Mouse (Mus musculus): ENCODE measurements around the gene Dnaaf1.

The Dnaaf1 gene

DNA sequence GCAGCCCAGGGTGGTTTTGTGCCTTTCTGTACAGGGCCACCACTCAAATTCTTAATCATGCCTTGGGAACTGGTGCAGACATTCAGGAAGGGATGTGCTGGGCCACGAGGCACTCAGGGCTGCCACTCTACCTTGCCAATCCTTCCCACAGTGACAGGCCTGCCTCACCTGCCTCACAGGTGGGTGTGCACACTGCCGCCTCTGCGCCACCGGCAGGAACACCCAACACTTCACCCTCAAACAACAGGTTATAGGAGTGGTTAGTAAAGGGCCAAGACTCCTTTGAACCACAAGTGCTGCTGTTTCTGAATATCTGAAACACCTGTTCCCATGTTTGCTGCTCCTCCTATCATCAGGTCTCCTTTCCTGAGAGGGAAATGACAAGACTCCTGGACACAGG lies 2.6 kb upstream of the Dnaaf1 start:
- DNase-seq, result no peak

DNA sequence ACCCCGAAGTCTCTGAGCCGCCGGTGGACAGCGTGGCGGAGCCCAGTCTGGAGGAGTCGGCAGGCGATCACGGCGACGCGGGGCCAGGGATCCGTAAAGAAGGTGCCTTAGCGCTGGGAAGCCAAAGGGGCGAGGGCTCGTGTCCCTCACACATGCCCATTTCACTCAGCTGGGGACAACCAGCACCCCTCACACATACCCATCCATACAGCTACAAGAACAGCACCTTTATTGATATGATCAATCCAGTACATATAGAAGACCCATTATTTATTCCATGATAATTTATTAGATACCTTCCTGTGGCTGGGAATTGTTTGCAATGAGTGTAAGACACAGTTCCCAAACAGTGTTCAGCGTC lies 311 bp downstream of the Dnaaf1 start:
- DNase-seq, result no peak

DNA sequence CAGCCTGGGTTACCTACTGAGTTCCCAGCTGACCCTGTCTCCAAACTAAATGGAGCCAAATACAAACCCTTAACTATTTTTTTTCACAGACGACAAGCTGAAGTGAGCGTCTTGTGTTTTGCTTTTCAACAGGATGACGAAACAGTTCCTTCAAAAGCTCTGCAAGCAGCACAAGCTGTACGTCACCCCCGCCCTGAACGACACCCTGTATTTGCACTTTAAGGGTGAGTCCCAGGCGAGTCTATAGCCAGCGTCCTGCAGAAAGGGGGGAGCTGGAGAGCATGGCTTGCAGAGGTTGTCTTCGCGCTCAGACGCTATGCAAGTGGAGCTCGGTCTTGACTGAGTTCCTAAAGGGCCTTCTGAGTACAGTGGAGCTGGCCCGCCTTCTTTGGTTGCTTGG lies 4.1 kb downstream of the Dnaaf1 start:
- no peak for DNase-seq

DNA sequence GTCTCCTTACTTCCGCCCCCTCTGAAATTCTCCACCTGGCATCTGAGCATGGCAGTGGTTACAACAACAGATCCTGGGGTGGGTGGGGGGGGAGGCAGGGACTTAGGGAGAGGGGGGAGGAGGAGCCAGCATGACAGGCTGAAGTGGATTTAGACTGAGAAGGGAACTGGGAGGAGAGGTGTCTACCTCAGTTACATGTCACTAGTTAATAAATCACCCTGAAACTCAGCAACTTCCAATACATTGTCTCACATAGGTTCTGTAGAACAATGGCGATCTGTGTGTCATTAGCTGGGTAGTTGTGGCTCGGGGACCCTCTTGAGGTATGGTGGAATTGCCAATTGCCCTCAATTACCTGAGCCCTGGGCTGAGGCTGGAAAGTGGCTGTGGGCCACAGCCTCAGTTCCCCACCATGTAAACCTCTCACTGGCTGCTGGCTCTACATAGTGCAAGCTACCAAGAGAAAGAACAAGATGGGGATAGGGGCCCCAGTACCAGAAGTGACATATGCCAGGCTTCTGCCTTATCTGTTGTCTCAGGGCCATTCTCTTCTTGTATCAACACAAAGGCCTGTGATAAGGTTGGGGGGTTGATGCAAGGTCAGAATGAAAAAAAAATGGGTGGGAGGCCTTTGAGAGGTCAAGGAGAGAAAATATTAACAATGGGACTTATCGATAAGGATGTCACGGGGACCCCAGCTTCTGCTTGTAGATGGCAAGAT lies 5.6 kb downstream of the Dnaaf1 start:
- no peak for DNase-seq

DNA sequence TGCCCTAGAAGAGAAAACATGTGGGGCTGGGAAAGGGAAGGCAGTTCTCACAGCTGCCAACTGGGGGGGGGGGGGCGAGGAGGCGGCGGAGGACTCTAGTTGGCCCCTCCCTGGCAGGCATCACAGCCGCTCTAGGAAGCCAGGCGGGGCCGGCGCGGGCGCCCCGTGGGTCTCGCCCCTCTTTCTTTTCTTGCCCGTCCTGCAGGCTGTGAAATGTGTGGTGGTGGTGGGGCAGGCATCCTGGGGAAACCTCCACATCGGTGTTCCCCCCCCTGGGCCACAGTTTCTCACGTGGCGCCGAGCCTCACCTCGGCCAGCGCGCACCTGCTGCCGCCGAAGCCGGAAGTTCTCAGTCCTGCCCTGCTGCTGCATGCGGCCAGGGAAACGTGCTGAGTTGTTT lies 10.9 kb downstream of the Dnaaf1 start:
- no peak for DNase-seq

DNA sequence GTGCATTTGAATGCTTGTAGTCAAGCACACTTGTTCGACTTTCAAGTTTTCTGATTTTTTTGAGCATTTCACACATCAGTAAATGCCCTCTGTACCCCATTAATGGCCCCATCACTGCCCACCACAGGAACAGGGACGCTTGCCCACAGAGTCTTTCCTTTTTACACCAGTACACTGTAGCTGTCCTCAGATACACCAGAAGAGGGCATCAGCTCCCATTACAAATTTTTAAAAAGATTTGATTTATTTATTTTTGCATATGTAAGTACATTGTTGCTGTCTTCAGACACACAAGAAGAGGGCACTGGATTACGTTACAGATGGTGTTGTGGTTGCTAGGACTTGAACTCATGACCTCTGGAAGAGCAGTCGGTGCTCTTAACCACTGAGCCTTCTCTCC lies 13.3 kb downstream of the Dnaaf1 start:
- no peak for DNase-seq

DNA sequence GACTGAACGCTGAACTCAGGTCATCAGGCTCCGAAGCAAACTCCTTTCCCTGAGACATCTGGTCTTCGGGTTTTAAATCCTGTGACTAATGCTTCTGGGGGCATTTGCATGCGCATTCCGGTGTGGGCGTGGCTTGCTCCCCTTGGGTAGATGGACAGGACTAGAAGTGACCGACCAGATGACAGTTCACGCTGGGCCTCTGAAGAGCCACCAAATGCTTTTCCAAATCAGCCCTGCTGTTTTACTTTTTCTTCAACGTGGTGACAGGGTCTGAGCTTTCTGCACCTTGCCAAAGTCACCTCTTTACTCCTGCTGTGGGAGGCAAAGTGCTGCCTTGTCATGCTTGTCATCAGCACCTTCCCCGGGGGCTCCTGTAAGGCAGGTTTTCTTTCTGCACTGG lies 13.8 kb downstream of the Dnaaf1 start:
- no peak for DNase-seq

DNA sequence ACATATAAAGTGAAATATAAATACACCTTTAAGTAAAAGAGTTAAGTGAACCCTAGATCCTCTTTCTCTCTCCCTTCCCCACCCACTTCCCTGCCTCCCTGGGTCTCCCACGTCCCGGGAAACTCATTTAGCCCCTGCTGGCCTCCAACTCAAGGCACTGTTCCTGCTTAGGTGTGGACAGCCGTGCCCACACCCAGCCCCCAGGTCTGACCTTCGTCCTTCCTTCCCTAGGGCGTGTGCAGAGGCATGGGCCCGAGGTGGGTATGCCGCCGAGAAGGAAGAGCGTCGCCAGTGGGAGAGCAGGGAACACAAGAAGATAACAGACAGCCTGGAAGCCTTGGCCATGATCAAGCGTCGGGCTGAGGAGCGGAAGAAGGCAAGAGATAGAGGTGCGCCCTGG lies 15.3 kb downstream of the Dnaaf1 start:
- DNase-seq, result no peak

DNA sequence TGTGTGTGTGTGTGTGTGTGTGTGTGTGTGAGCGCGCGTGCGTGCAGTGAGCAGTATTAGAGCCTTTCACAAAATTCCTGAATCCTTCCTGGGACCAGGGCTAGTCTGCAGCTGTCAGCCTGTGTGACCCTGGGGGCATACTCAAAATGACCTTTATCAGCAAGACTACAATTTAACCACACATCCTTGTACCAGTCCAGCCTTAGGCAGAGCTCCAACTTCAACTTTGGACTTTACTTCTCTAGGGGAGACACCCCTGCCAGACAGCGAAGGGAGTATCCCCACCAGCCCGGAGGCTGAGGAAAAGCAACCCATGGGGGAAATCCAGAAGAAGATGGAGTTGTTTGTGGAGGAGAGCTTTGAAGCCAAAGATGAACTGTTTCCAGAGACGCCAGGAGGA lies 16.4 kb downstream of the Dnaaf1 start:
- no peak for DNase-seq

DNA sequence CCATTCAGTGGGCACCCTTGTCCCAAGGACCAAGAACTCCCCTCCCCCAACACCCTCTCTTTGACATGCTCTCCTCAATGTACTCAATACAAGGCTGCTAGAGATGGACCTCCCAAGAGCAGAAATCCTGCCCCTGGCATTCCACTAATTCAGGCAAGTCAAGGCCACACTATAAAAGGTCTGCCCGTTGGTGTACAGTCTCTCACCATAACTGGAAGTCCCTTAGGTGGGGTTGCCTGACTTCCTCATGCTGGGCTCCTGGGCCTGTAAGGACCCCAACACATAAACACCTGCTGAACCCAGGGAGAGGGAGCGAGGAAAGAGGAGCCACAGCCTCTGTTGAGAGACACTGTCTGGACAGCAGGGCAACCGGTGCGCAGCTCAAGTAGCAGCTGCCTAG lies 28.7 kb downstream of the Dnaaf1 start:
- DNase-seq, result no peak

DNA sequence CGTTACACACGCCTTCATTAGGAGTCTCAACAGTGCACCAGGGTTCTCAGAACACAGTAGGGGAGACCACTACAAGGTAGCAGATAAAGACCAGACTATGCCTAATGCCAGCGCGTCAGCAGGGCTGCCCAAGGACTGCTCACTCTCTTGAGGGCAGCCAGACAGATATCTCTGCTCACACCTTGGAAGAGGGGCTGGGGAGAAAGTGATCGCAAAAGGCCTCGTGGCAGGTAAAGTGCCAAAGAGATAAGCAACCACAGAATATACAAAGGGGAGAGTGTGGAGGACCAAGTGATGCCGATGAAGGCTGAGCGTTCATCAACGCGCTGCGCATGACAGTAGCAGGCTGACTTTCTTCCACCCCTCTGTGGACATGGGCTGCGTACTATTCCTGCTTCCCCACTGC lies 29.4 kb downstream of the Dnaaf1 start:
- no peak for DNase-seq

DNA sequence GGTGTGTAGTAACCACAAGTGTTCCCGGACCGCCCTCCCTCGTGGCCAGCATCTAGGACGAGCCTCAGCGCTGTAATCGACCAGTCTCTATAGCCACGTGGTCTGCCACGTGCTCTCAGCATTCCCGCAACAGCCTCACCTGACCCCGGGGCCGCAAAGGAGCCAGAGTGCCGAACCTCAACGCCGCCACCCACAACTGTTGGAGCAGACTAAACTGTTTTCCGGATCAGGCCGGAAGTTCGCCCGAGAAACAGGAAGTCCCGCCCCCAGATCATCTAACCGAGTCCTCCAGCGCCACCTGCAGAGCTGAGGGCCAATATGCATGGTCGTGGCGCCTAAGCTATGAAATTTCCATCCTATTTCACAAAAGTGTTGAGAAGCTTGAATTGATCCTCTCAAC lies 30.0 kb downstream of the Dnaaf1 start, which contains the start of gene Taf1c:
Gene Taf1c (minus strand): TSS at position 227 of the 400 bp plus-strand sequence.
- peak; percentile 91 for DNase-seq

DNA sequence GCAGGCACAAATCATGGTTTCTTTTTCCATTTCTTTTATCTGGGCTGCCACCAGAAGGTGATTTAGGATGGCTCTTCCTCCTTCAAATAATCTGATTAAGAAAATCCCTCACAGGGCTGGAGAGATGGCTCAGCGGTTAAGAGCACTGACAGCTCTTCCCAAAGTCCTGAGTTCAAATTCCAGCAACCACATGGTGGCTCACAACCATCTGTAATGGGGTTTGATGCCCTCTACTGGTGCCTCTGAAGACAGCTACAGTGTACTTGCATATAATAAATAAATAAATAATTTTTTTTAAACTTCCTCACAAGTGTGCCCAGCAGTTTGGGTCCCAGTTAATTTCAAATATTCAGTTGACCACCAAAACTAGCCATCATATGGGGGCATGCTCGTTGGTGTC lies 31.2 kb downstream of the Dnaaf1 start:
- DNase-seq, result no peak

DNA sequence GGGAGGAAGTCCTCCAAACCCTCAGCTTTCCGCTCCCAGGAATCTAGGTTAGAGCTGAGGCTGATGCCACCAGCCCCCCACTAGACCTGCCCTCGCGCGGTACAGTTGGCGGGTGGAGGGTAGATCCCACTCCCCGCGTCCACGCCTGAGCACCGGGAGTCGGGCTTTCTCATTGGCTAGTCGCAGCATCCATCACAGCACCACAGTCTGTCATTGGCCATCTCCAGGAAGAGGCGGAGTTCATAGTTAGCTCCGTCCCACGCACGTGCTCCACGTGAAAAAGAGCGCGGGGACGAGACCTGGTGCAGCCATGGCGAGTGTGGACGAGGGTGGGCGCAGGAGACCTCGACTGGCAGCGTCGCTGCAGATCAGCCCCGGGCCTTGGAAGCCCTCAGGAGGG lies 37.4 kb downstream of the Dnaaf1 start, which contains the start of gene Adad2:
Gene Adad2 (plus strand): TSS at position 277 of the 400 bp plus-strand sequence.
- no peak for DNase-seq

DNA sequence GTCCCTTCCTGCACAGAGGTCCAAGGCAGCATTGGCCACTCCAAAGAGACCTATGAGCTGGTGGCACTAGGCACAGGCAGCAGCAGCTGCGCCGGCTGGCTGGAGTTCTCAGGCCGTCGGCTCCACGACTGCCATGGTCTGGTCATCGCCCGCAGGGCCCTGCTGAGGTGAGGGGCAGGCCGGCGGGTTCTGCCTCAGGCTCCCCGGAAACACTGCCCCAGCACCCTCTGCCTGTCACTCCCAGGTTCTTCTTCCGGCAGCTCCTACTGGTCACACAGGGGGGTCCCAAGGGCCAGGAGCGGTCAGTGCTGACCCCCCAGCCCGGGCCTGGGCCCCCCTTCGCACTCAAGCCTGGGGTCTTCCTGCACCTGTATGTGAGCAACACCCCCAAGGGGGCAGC lies 40.1 kb downstream of the Dnaaf1 start:
- no peak for DNase-seq

DNA sequence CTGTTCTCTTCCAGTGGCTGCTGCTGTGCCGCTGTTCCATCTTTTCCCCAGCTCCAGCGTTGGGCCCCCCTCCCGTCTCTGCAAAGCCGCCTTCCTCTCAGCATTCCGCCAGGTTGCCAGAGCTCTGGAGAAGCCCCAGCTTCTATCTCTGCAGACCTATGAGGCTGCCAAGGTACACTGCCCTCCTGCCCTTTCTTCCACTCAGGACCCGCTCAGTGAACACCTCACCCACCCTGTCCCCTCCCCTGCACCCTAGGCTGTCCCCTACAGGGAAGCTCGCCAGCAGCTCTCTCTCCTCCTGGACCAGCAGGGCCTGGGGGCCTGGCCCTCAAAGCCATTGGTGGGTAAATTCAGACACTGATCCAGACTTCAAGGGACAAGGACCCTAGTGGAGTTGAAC lies 41.3 kb downstream of the Dnaaf1 start:
- no peak for DNase-seq

DNA sequence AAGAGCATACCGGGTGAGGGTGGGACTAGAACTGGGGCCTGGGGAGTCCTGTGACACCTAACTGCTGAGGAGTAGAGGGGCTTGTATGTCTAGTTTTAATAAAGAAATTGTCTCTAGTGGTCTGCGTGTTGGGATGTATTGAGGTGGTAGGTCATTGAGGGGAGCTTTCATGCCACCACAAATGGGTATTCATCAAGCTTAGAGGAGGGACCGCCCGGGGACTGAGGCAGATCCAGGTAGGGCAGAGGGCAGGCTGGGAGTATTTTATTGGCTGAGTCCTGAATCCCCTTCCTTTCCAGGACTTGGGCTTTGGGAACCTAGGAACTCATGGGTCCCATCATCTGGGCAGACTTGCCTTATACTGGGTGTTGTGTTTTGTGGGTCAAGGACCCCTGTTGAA lies 41.8 kb downstream of the Dnaaf1 start:
- no peak for DNase-seq

DNA sequence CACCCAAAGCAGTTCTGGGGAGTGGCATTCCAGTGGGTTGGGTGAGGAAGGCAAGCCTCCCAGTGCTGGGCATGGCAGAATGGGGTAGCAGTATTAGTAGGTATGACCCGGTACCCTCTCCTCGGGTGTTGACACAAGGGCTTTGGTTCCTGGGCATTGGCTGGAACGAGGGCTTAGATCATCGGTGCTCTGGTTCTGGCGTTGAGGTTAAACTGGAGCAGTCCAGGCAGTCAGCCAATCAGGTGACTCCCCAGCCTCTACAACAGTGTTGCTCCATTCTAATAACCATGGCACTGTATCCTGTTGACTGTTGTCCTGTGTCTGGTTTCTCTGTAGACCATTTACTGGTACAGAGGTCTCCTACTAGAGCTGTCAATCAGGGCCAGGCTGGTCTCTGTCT lies 42.6 kb downstream of the Dnaaf1 start:
- no peak for DNase-seq

DNA sequence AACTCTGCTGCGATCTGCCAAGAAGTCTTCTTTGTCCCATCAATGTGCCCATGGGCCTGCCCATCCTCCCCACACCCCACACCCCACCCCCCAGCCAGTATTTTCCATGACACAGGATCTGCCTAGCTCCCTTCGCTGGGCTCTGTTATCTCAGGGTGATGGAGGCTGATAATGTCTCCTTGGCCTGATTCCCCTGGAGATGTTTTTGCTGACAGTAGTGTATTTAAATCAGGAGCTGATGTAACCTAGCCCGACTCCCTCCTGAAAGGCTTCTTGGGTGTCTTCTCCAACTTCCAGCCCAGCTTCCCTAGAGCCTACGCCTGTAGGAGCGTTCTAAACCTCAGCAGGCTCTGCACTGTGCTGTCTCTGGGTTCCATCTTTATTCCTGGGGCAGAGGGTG lies 43.9 kb downstream of the Dnaaf1 start:
- DNase-seq, result no peak

DNA sequence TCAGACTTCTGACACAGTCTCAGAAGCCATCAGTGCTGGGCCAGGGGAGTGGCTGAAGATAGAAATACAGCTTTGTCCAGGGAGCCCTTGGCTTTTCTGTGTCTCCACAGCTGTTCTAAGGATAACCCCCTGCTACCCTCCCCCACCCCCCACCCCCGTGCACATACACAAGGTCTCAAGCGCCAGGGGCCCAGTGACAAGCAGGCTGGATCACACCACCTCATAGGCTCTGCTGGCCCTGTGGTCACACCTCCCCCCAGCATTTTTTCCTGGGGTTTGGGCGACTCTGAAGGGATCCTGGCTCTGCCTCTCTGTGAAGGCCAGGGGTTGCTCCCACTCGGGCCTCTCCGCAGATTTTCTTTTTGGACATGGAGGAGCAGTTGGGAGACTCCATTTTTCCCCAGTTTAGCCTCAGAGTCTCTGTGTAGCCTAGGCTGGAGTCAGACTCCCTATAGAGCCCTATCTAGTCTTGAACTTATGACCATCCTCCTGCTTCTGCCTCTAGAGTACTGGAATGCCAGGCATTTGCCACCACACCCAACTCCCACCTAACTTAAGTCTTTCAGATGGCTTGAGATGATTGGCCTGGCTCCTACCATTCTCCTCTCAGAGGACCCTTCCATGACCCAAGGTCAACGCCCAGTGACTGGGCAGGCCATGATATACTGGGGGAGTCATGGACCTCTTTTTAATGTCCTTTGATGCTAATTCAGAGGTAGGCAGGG lies 45.2 kb downstream of the Dnaaf1 start:
- no peak for DNase-seq

DNA sequence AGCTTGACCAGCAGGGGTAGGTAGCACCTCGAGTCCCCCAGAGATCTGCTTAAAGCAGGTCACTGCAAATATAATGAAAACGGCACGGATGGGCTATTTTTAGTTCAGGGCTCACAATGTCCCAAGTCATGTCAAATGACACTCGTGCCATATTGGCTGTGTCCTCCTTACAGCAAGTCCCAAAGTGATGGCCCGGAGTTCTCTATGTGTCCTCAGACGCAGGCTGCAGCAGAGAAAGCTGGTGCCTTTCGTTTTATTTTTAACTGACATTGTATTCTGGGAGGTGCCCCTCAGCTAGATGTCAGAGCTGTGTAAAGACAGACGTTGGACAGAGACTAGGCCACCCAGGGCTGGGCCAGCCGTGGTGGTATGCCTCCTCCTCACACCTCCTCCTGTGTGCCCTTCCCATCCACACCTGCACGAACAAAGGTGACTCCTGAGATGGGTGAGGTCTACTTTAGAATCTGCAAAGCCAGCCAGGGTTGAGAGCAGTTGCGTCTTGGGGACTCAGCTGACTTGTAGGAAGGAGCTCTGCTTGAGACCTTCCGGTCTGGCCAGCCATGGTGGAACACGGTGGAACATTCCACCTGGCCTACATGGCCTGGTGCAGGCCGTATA lies 45.9 kb downstream of the Dnaaf1 start:
- no peak for DNase-seq

DNA sequence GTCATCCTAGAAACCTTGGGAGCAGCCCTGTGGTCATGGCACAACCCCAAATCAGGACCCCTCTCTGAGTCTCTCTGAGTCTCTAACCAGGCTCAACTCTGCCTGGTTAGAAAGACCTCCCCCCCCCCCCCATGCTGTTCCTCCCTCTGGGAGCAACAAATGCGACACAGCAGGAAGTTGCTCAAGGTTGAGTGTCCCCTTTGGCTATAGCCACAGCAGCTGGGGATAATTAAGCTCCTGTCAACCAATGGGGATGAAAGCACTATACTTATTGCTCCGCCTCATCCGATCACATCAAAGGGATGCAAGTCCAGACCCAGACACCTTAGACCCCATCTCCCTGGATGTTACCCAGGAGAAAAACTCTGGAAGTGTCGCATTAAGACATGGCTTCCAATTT lies 47.5 kb downstream of the Dnaaf1 start:
- DNase-seq, result no peak

DNA sequence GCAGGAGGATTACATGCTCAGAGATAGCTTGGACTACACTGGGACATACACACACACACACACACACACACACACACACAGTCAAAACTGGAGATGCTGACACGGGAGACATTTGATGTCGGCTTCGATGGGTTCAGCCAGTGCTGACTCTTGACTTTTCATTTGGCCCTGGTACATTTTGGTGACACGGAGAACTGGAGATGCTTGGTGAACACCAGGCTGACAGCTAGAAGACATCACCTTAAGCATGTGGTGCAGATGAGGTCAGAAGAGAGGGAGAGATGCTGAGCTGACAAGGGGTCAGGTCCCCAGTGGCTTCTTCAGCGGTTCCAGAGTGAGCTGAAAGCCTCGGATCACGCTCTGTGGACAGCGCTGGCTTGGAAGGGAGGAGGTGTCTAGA lies 48.0 kb downstream of the Dnaaf1 start:
- no peak for DNase-seq

DNA sequence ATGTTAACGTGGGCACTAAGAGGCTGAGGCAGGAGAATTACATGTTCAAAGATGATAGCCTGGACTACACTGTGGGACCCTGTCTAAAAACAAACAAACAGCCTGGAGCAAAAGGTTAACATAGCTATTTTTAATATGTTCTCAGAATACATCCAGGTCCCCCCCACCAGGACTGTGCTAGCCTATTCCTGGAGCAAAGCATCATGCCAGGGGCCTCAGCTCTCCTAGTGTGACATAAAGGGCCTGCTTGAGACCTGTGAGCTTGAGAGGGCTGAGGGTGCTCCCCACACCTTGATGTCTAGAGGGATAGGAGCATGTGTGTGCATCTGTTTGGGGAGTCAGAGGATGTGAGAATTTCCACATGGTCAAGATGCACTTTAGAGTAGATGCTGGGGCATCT lies 48.7 kb downstream of the Dnaaf1 start:
- no peak for DNase-seq
